Mouse (Mus musculus) cerebellum, adult 2 months (tissue): ENCODE results near the gene Saa3.

ENCODE experiments used
- CTCF ChIP-seq: fragments of 200-500 bp; IDR thresholded peaks from 2 replicates; pipeline ENCODE4 v1.5.1; 2011; ENCODE audit warnings: low read depth, mild to moderate bottlenecking, control low read depth, low read length, moderate library complexity, borderline replicate concordance; ENCODE audit not compliant: insufficient read depth
- POLR2A ChIP-seq: fragments of 200-500 bp; IDR thresholded peaks from 2 replicates; pipeline ENCODE4 v1.6.1; 2011; ENCODE audit warnings: low read length, control low read depth, borderline replicate concordance; ENCODE audit not compliant: insufficient read depth

DNA sequence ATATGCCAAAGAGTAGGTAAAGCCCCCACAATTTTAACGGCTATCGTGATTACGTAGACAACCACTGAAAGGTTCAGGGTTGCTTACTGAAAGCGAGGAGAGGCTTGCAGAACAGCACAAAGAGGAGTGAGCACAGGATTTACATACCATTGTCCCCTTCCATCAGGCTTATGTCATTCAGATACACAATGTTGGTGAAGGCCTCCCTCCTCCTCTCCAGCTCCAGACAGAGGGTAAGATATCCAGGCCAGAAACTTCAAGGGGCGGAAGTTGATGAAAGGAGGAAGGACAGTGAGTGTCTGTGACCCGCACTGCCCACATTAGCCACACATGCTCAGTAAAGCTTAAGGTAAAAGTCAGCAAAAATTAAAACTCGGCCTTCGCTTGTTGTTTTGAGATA is 49.2 kb upstream of the Saa3 start:
- TF ChIP-seq CTCF (no peak), POLR2A (no peak)
